ENCODE assay signal across 8 mouse cellular contexts in the genomic region with DNA sequence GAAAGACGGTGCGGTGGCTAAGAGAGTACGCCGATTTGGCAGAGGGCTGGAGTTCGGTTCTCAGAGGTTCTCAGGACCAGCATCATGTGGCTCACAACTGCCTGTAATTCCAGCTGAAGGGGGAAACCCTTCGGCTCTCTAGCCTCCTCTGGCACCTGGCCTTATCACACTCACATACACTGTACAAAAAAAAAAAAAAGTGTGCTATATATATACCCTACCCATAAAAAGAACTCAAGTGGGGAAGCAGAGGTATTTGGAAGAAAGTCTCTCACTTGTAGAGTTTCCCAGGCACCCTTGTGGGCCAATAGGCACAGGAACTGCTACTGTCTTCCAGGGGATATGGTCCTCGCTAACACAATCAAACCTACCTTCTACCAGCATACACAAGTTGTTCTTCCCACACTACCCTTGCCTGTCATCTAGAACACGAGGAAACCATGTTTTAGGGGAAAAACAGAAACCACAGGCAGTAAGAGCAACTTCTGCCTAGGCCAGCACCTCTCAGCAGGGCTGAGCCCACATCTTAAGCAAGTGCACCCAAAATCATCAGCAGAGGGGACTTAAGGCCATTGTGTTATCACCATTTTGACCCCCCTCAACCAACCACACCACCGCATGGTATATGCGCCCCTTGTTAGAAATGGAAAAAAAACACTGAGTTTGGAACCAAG. TPM values are rescaled to one million over a fixed set of nuclear protein-coding genes. Genes with fewer than 3 reads are reported as not detected.
A peak's percentile ranks its signal among the peaks of the same experiment; 100 is the strongest.
DNase-seq lines count a peak whose midpoint lies in the region; ATAC-seq lines count a peak whose summit lies in the region.

No protein-coding gene starts in this region.

- peaks cover under 1% of the 10 kb centered on the region; the same call in 1 of the 2 replicates for H3K36me3 ChIP-seq in kidney, embryonic 14.5 days (ENCODE audit: control insufficient read depth, insufficient read depth, low read length)
- H3K36me3 ChIP-seq in limb, embryonic 13.5 days = 0 out of 2 replicates have a peak, but pooled peaks cover under 1% of the 10 kb centered on the region

- WGBS in kidney, embryonic 14.5 days = 67% methylated on average over 10 of the region's 10 CpGs
- WGBS in limb, embryonic 13.5 days = 66% methylated on average over 10 of the region's 10 CpGs

- H3K27me3 ChIP-seq in kidney, embryonic 14.5 days (ENCODE audit: control insufficient read depth, insufficient read depth, low read length) = no peaks in the 10 kb centered on the region
- no peaks in the 10 kb centered on the region for H3K27me3 ChIP-seq in limb, embryonic 13.5 days

- no peaks in the 10 kb centered on the region for H3K9me3 ChIP-seq in kidney, embryonic 14.5 days (ENCODE audit: control insufficient read depth, low read length)
- H3K9me3 ChIP-seq in limb, embryonic 13.5 days = no peaks in the 10 kb centered on the region

- DNase-seq in cerebellum, adult 9-10 months = peak; percentile 36
- DNase-seq in cerebellum, postnatal 36 days = no peak
- DNase-seq in kidney, postnatal 25 days = no peak
- peak; percentile 64 for DNase-seq in CD4-positive helper T cell, adult 2 months (ENCODE audit: low read depth, low spot score)
- no peak for DNase-seq in ovary, postnatal 14 days (ENCODE audit: low spot score)
- no peak for DNase-seq in right cerebral cortex, postnatal 36 days (ENCODE audit: low spot score in 2 of 2)

- H3K4me2 ChIP-seq in kidney, embryonic 14.5 days (replicated peaks; ENCODE audit: low read depth, low read length) = 0 out of 2 replicates have a peak overlapping the region, but pooled peaks have one; percentile 8
- H3K4me2 ChIP-seq in limb, embryonic 13.5 days (replicated peaks) = peak overlapping the region; percentile 95

- H3K27ac ChIP-seq in kidney, embryonic 14.5 days (ENCODE audit: low read depth, low read length) = peak overlapping the region; percentile 84
- peak overlapping the region; percentile 39; the same call in 1 of the 2 replicates for H3K27ac ChIP-seq in limb, embryonic 13.5 days

- H3K9ac ChIP-seq in kidney, embryonic 14.5 days (ENCODE audit: low read depth, low read length) = no peak overlapping the region; the same call in 1 of the 2 replicates
- no peak overlapping the region for H3K9ac ChIP-seq in limb, embryonic 13.5 days

- no peak overlapping the region for H3K4me3 ChIP-seq in kidney, embryonic 14.5 days (ENCODE audit: low read length)
- H3K4me3 ChIP-seq in limb, embryonic 13.5 days = no peak overlapping the region

- ATAC-seq in kidney, embryonic 14.5 days (ENCODE audit: low FRiP score, low TSS enrichment) = no peak
- ATAC-seq in limb, embryonic 13.5 days (ENCODE audit: low FRiP score, low read depth) = no peak

- peaks cover 69% of the 10 kb centered on the region for H3K4me1 ChIP-seq in kidney, embryonic 14.5 days (ENCODE audit: control insufficient read depth, insufficient read depth, low read length)
- peaks cover 71% of the 10 kb centered on the region for H3K4me1 ChIP-seq in limb, embryonic 13.5 days

RNA-seq across cellular contexts. Expression of a gene that starts 4.4 kb away (rescaled TPM):
- 43.8 and 72.3 TPM in 2 replicates for polyA plus RNA-seq in kidney, embryonic 14.5 days (2014; fragmentation: Nextera tagmentation; extraction: Ambion mirVana)
- polyA plus RNA-seq in limb, embryonic 13.5 days (2015; fragmentation: Nextera tagmentation; extraction: Ambion mirVana) = 34.1 and 38.1 TPM in 2 replicates

Comparison
In these comparisons a context has a peak if more than half of its experiments do, and no peak if none do; other contexts are left out.
1. DNase-seq: peak in cerebellum, adult 9-10 months (single experiment) and CD4-positive helper T cell, adult 2 months (single experiment); none in cerebellum, postnatal 36 days (0 of 2), kidney, postnatal 25 days (0 of 2), ovary, postnatal 14 days (single experiment) and right cerebral cortex, postnatal 36 days (0 of 2).